Mouse (Mus musculus) spleen, adult 18-20 months (tissue): ENCODE measurements around the gene Parp12.

ENCODE experiments used
- DNase-seq, 2 experiments: peaks; one replicate each; pipeline ENCODE4 v3.0.0; 2022; ENCODE audit warnings: mixed read lengths in 2 of 2

Gene Parp12

DNA sequence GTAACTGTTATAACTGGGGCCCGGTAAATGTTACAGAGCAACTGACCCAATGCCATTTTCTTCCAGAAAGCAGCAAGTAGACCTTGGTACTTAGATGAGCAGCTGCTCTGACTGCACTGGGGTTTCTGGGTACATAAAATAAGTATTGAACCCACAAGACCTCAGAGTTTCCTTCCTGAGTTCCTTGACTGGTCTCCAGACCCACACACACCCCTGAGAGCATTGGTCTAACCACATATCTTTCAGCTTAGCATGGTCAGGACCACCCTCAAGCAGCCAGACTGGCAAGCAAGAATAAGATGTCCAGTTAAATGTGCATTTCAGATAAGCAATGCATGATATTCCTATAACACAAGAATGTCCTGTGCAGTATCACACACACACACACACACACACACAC, 61.0 kb downstream of the Parp12 start:
- no peak for DNase-seq

GRCm38 (mm10) chr6:39055831-39056261, 62.3 kb downstream of the Parp12 start:
- no peak for DNase-seq

- no peak for DNase-seq
Measured at GRCm38 (mm10) chr6:39054878-39055508, 63.2 kb downstream of the Parp12 start.

DNA sequence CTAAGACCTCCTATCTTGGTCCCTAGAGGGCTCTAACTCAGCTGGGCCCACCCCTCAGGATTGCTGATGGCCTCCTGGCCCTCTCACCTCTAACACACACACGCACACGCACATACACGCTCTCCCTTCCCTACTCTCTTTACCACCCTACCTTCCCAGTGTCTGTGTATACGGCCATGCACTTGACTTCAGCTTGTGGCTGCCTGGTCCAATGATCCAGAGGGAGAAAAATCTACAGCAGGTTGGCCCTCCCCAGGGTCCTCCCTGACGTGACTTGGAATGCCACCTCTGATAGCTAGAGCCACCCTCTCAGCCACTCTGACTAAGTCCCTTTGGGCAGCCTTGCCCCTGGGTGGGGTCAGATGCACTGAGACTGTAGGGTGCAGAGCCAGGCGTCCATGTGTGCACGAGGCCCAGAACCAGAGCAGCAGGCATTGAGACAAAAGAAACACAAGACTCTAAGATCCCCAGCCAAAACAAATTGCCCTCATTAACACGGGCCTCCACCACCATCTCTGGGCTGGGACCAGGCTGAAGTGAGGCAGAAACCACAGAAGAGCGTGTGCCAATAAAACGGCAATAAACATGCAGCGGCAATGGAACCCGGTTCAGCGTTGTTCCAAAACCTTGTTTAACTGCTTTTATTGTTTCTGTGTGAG, 63.8 kb downstream of the Parp12 start:
- DNase-seq: no peak

DNA sequence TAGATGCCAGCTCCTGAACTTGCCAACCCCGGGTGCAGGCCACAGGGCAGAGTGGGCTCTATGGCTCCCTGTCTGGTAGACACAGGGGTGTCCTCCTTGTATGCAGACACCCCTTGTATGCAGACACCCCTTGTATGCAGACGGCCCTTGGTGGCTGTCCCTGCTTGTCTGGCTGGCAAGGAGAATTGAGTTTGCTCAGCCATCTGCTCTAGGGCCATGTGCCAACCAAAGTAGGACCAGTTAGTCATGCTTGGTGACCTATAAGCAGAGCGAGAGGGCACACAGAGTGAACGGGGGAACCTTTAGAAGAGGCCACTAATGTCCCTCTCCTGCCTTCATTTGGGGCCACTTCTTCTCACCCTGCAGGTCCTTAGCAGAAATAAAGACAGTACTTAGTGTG, 65.5 kb downstream of the Parp12 start:
- DNase-seq: no peak

- no peak for DNase-seq
Measured at GRCm38 (mm10) chr6:39051799-39052556, 66.2 kb downstream of the Parp12 start.

DNA sequence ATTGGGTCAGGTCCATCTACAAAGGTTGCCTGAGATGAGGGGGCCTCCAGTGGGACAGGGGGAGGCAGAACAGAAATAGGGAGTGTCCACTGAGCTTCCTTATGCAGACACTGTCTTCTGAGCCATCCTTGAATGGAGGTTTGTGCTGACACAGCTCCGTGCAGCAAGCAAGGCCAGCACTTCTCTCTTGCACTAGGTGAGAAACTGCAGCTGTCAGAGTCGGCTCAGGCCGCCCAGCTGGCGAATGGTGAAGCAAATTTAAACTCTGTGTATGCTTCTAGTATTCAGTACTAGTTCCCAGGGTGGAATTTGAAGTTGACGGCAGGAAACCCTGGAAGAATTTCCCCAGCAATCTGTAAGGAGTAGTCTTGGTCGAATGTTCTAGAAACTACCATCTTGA, 67.3 kb downstream of the Parp12 start:
- DNase-seq: no peak

DNA sequence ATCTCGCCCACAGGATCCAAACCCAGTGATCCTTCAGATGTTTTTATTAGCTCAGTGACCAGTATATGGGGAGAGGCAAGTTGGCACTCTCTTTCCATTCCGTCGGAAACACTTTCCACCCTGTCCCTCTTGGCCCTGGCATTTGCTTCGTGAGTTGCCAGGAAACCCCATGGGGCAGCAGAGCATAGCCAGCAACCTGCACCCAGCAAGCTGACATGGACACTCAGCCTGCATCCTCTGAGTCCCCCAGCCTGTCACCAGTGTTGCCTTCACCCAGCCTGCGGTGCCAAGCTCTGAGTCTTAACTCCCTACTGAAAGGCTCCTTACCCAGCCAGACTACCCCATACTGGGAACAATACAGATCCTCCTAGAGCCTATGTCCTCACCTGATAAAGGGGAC, 69.0 kb downstream of the Parp12 start:
- DNase-seq: no peak

DNA sequence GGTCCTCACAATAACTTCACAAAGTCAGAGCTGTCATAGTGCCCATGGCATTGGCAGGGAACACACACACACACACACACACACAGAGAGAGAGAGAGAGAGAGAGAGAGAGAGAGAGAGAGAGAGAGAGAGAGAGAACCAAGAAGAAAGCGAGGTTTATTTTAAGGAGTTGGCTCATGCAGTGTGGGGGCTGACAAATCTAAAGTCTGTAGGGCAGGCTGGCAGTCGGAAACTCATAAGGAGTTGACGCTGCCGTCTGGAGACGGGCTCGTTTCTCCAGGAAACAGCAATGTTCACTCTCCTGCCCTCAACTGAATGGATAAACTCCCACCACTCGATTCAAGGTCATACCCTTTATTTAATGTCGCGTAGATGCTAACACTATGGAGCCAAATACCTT, 77.7 kb downstream of the Parp12 start:
- DNase-seq: no peak
